Mouse (Mus musculus): Measurements from ENCODE around the gene Aen. TPM values are rescaled to one million over a fixed set of nuclear protein-coding genes. Genes with fewer than 3 reads are reported as not detected.

The Aen gene
- polyA plus RNA-seq (2017; shearing (Covaris generic)), result 10 to 100 TPM; 32.4 to 42.7 TPM

GRCm38 (mm10) chr7:78895653-78896333, at the start of gene Aen:
TSS of gene Aen (plus strand) at chr7:78895854.

GRCm38 (mm10) chr7:78846737-78847434, 48.8 kb upstream of the Aen start, which contains the start of gene Det1:
TSS of gene Det1 (minus strand) at chr7:78847263.

GRCm38 (mm10) chr7:78912974-78913474, 17.4 kb downstream of the Aen start, which contains the start of gene Isg20:
TSS of gene Isg20 (plus strand) at chr7:78913424.

Other genes with a start within 250 kb of the Aen start
- gene Ntrk3, start 157.8 kb upstream of the Aen start, polyA plus RNA-seq (2017; shearing (Covaris generic)), result 10 to 100 TPM in 1 of 2 experiments, 1 to 10 TPM in 1; 6.8 to 18.2 TPM
- 10 to 100 TPM; 43.4 to 47.7 TPM for gene Mrps11, start 112.7 kb upstream of the Aen start, polyA plus RNA-seq (2017; shearing (Covaris generic))
- 10 to 100 TPM; 47.9 to 53.1 TPM for gene Mrpl46, start 112.3 kb upstream of the Aen start, polyA plus RNA-seq (2017; shearing (Covaris generic))
- 10 to 100 TPM; 20.4 to 26.8 TPM for gene Det1, start 48.6 kb upstream of the Aen start, polyA plus RNA-seq (2017; shearing (Covaris generic))
- gene Isg20, start 17.6 kb downstream of the Aen start, polyA plus RNA-seq (2017; shearing (Covaris generic)), result 100 to 1,000 TPM in 1 of 2 experiments, 10 to 100 TPM in 1; 68.1 to 104 TPM
- under 1 TPM; 0.04 to 0.13 TPM for gene Acan, start 157.6 kb downstream of the Aen start, polyA plus RNA-seq (2017; shearing (Covaris generic))
- 1 to 10 TPM in 1 of 2 experiments, under 1 TPM in 1; 0.24 to 2.2 TPM for gene Hapln3, start 235.2 kb downstream of the Aen start, polyA plus RNA-seq (2017; shearing (Covaris generic))

Data from inflammation-experienced regulatory T-cells (primary cell).